Mouse (Mus musculus) CD4-positive helper T cell, adult 2 months (primary cell): ENCODE measurements around the gene Rbm47.
"Not testable (repeated sequence)": the region's sequence is repeated elsewhere in the genome, so short reads cannot be mapped to it uniquely, and the experiment has no call there.

Source experiments
- DNase-seq: peaks from one replicate; pipeline ENCODE4 v3.0.0-alpha.2; 2012; ENCODE audit warnings: low read depth, missing footprints, low spot score

Gene Rbm47

GRCm38 (mm10) chr5:66173018-66173417 is at the start of gene Rbm47:
Gene Rbm47 (minus strand): TSS chr5:66173118.
- DNase-seq, result no peak

- no peak for DNase-seq
These were observed 47.7 kb upstream of the Rbm47 start for GRCm38 (mm10) chr5:66220620-66221019.

- no peak for DNase-seq
These were observed 46.8 kb upstream of the Rbm47 start for GRCm38 (mm10) chr5:66219692-66220091.

- DNase-seq, result no peak
These were observed 42.8 kb upstream of the Rbm47 start for GRCm38 (mm10) chr5:66215569-66216277.

- no peak for DNase-seq
These were observed 41.5 kb upstream of the Rbm47 start for GRCm38 (mm10) chr5:66214395-66214935.

GRCm38 (mm10) chr5:66209532-66210176 is 36.7 kb upstream of the Rbm47 start:
- peak; percentile 31 for DNase-seq

- no peak for DNase-seq
These were observed 32.0 kb upstream of the Rbm47 start for GRCm38 (mm10) chr5:66204966-66205365.

GRCm38 (mm10) chr5:66203424-66203823 is 30.5 kb upstream of the Rbm47 start:
- no peak for DNase-seq

GRCm38 (mm10) chr5:66200044-66200443 is 27.1 kb upstream of the Rbm47 start:
- peak; percentile 85 for DNase-seq

GRCm38 (mm10) chr5:66195323-66195722 is 22.4 kb upstream of the Rbm47 start:
- no peak for DNase-seq

GRCm38 (mm10) chr5:66193218-66193846 is 20.4 kb upstream of the Rbm47 start:
- peak; percentile 79 for DNase-seq

- no peak for DNase-seq
These were observed 18.2 kb upstream of the Rbm47 start for GRCm38 (mm10) chr5:66191185-66191503.

GRCm38 (mm10) chr5:66190481-66191184 is 17.7 kb upstream of the Rbm47 start:
- DNase-seq, result peak; percentile 57

GRCm38 (mm10) chr5:66188591-66188990 is 15.7 kb upstream of the Rbm47 start:
- DNase-seq, result not testable (repeated sequence)

- no peak for DNase-seq
These were observed 9.2 kb upstream of the Rbm47 start for GRCm38 (mm10) chr5:66182156-66182555.

- no peak for DNase-seq
These were observed 1.4 kb upstream of the Rbm47 start for GRCm38 (mm10) chr5:66174160-66174837.

GRCm38 (mm10) chr5:66170591-66170990 is 2.3 kb downstream of the Rbm47 start:
- DNase-seq, result no peak

GRCm38 (mm10) chr5:66169099-66169485 is 3.8 kb downstream of the Rbm47 start:
- peak; percentile 30 for DNase-seq

- DNase-seq, result no peak
These were observed 4.3 kb downstream of the Rbm47 start for GRCm38 (mm10) chr5:66168462-66169098.

GRCm38 (mm10) chr5:66166931-66167330 is 6.0 kb downstream of the Rbm47 start:
- no peak for DNase-seq

GRCm38 (mm10) chr5:66166193-66166629 is 6.7 kb downstream of the Rbm47 start:
- DNase-seq, result no peak
